Mouse (Mus musculus) stomach, embryonic 15.5 days (tissue): ENCODE measurements around the gene Gm20683. TPM values are rescaled to one million over a fixed set of nuclear protein-coding genes. Genes with fewer than 3 reads are reported as not detected.
A peak's percentile ranks its signal among the peaks of the same experiment; 100 is the strongest.

Source experiments
- ATAC-seq: fragments of 200-750 bp; cut with Nextera tagmentation; 2 replicates; pipeline ENCODE4 v1.8.0; 2017; ENCODE audit warnings: low read depth, moderate number of reproducible peaks, moderate TSS enrichment; ENCODE audit not compliant: insufficient read depth, low FRiP score
- H3K27ac ChIP-seq: fragments of 300-500 bp; sonication (generic); 2 replicates; pipeline ENCODE4 v1.5.1; 2015; ENCODE audit warnings: mild to moderate bottlenecking, inconsistent platforms
- H3K27me3 ChIP-seq: fragments of 300-500 bp; sonication (generic); replicated peaks from 2 replicates; pipeline ENCODE4 v1.6.1; 2015; ENCODE audit warnings: inconsistent platforms
- H3K36me3 ChIP-seq: fragments of 300-500 bp; sonication (generic); 2 replicates; pipeline ENCODE4 v1.6.1; 2015; ENCODE audit warnings: inconsistent platforms
- H3K4me1 ChIP-seq: fragments of 300-500 bp; sonication (generic); 2 replicates; pipeline ENCODE4 v1.6.1; 2015; ENCODE audit warnings: inconsistent platforms
- H3K4me2 ChIP-seq: fragments of 300-500 bp; sonication (generic); 2 replicates; pipeline ENCODE4 v1.6.1; 2015; ENCODE audit warnings: mild to moderate bottlenecking, inconsistent platforms
- H3K4me3 ChIP-seq: fragments of 300-500 bp; sonication (generic); replicated peaks from 2 replicates; pipeline ENCODE4 v1.5.1; 2015; ENCODE audit warnings: inconsistent platforms
- H3K9ac ChIP-seq: fragments of 300-500 bp; sonication (generic); 2 replicates; pipeline ENCODE4 v1.6.1; 2015; ENCODE audit warnings: inconsistent platforms
- H3K9me3 ChIP-seq: fragments of 300-500 bp; sonication (generic); 2 replicates; pipeline ENCODE4 v1.6.1; 2016; ENCODE audit warnings: inconsistent platforms
- WGBS: fragments of 180-500 bp; shearing (Covaris S2); methylation state at CpG from one replicate; pipeline ENCODE4 v1.1.7; 2015; 5-methylcytosine and 5-hydroxymethylcytosine counted together
- polyA plus RNA-seq: library from polyadenylated mRNA; unstranded; fragments of >200 nt; fragmentation: Nextera tagmentation; extraction: Ambion mirVana; gene quantifications from 2 replicates; pipeline ENCODE4 v1.2.1, GENCODE M21; 2015

Gene Gm20683
- polyA plus RNA-seq, 1 experiment from 2014 or later: 2.7 TPM

- Histone ChIP-seq H3K4me1 (peaks cover 50% of the 10 kb centered on the region), H3K27ac (peak overlapping the region; percentile 48), H3K9ac (peak overlapping the region; percentile 54), H3K4me3 (peak overlapping the region; percentile 39), H3K4me2 (peak overlapping the region; percentile 81), H3K27me3 (no peaks in the 10 kb centered on the region), H3K9me3 (no peaks in the 10 kb centered on the region), H3K36me3 (peaks cover 28% of the 10 kb centered on the region)
- ATAC-seq: no peak
- WGBS: 27% methylated on average over 23 of the region's 23 CpGs
Observed at GRCm38 (mm10) chr17:25836397-25837075, 5.0 kb downstream of the Gm20683 start.

GRCm38 (mm10) chr17:25835816-25836215, 5.7 kb downstream of the Gm20683 start:
- Histone ChIP-seq H3K27me3 (no peaks in the 10 kb centered on the region), H3K27ac (no peak overlapping the region; the same call in none of the 2 replicates), H3K36me3 (peaks cover 28% of the 10 kb centered on the region), H3K4me3 (no peak overlapping the region), H3K9ac (no peak overlapping the region), H3K4me2 (peak overlapping the region; percentile 81), H3K4me1 (peaks cover 56% of the 10 kb centered on the region), H3K9me3 (no peaks in the 10 kb centered on the region)
- no peak for ATAC-seq
- 90% methylated on average over 16 of the region's 16 CpGs for WGBS

GRCm38 (mm10) chr17:25835301-25835700, 6.3 kb downstream of the Gm20683 start:
- Histone ChIP-seq H3K4me1 (peaks cover 62% of the 10 kb centered on the region), H3K27ac (peak overlapping the region; percentile 23), H3K9ac (no peak overlapping the region), H3K27me3 (no peaks in the 10 kb centered on the region), H3K4me2 (peak overlapping the region; percentile 81), H3K9me3 (no peaks in the 10 kb centered on the region), H3K36me3 (peaks cover 27% of the 10 kb centered on the region), H3K4me3 (no peak overlapping the region)
- ATAC-seq: no peak
- WGBS: 91% methylated on average over 7 of the region's 7 CpGs

GRCm38 (mm10) chr17:25834595-25835222, 6.9 kb downstream of the Gm20683 start:
- H3K9ac ChIP-seq: peak overlapping the region; percentile 70; the same call in 1 of the 2 replicates
- peaks cover 23% of the 10 kb centered on the region for H3K36me3 ChIP-seq
- H3K4me3 ChIP-seq: peak overlapping the region; percentile 89
- H3K9me3 ChIP-seq: no peaks in the 10 kb centered on the region
- peak overlapping the region; percentile 81 for H3K4me2 ChIP-seq
- H3K4me1 ChIP-seq: peaks cover 67% of the 10 kb centered on the region
- no peak for ATAC-seq
- H3K27ac ChIP-seq: no peak overlapping the region
- 82% methylated on average over 12 of the region's 12 CpGs for WGBS
- H3K27me3 ChIP-seq: no peaks in the 10 kb centered on the region

GRCm38 (mm10) chr17:25833961-25834594, 7.5 kb downstream of the Gm20683 start:
- Histone ChIP-seq H3K27ac (peak overlapping the region; percentile 97), H3K9me3 (no peaks in the 10 kb centered on the region), H3K9ac (peak overlapping the region; percentile 70), H3K4me1 (peaks cover 73% of the 10 kb centered on the region), H3K36me3 (peaks cover 17% of the 10 kb centered on the region), H3K4me3 (peak overlapping the region; percentile 89), H3K4me2 (peak overlapping the region; percentile 81), H3K27me3 (no peaks in the 10 kb centered on the region)
- WGBS: 15% methylated on average over 6 of the region's 6 CpGs
- ATAC-seq: no peak

- H3K4me2 ChIP-seq: peak within 1 kb of the TSS; percentile 95
- ATAC-seq: peak; percentile 61
- peak within 1 kb of the TSS; percentile 89 for H3K4me3 ChIP-seq
- H3K27me3 ChIP-seq: no peaks in the 10 kb centered on the region
- peak within 1 kb of the TSS; percentile 97 for H3K27ac ChIP-seq
- H3K36me3 ChIP-seq: peaks cover 13% of the 10 kb centered on the region
- H3K9me3 ChIP-seq: no peaks in the 10 kb centered on the region
- peaks cover 74% of the 10 kb centered on the region for H3K4me1 ChIP-seq
- WGBS: 0% methylated on average over 24 of the region's 24 CpGs
- H3K9ac ChIP-seq: peak within 1 kb of the TSS; percentile 94
Observed at GRCm38 (mm10) chr17:25833291-25833663, 8.3 kb downstream of the Gm20683 start, which contains the start of gene Stub1. Stub1 (minus strand) TSS chr17:25833404.

GRCm38 (mm10) chr17:25832436-25833290, 8.9 kb downstream of the Gm20683 start:
- Histone ChIP-seq H3K4me1 (peaks cover 78% of the 10 kb centered on the region), H3K9me3 (no peaks in the 10 kb centered on the region), H3K27ac (peak overlapping the region; percentile 97), H3K36me3 (peaks cover 14% of the 10 kb centered on the region), H3K27me3 (no peaks in the 10 kb centered on the region), H3K9ac (peak overlapping the region; percentile 94), H3K4me2 (peak overlapping the region; percentile 95), H3K4me3 (peak overlapping the region; percentile 89)
- WGBS: under 1% methylated on average over 77 of the region's 77 CpGs
- ATAC-seq: peak; percentile 89

GRCm38 (mm10) chr17:25831451-25832281, 9.9 kb downstream of the Gm20683 start:
- Histone ChIP-seq H3K4me1 (peaks cover 71% of the 10 kb centered on the region), H3K4me2 (peak overlapping the region; percentile 95), H3K9me3 (no peaks in the 10 kb centered on the region), H3K27me3 (no peaks in the 10 kb centered on the region), H3K4me3 (peak overlapping the region; percentile 89), H3K36me3 (peaks cover 19% of the 10 kb centered on the region), H3K9ac (peak overlapping the region; percentile 94), H3K27ac (peak overlapping the region; percentile 97)
- ATAC-seq: no peak
- 49% methylated on average over 21 of the region's 21 CpGs for WGBS

- Histone ChIP-seq H3K4me3 (peak overlapping the region; percentile 89; the same call in 1 of the 2 replicates), H3K4me1 (peaks cover 64% of the 10 kb centered on the region), H3K9me3 (no peaks in the 10 kb centered on the region), H3K4me2 (peak overlapping the region; percentile 95; the same call in 1 of the 2 replicates), H3K36me3 (peaks cover 19% of the 10 kb centered on the region), H3K9ac (no peak overlapping the region), H3K27ac (no peak overlapping the region), H3K27me3 (no peaks in the 10 kb centered on the region)
- 83% methylated on average over 14 of the region's 14 CpGs for WGBS
- ATAC-seq: no peak
Observed at GRCm38 (mm10) chr17:25830806-25831431, 10.6 kb downstream of the Gm20683 start.

GRCm38 (mm10) chr17:25830200-25830753, 11.3 kb downstream of the Gm20683 start:
- Histone ChIP-seq H3K9ac (no peak overlapping the region), H3K4me1 (peaks cover 61% of the 10 kb centered on the region), H3K27me3 (no peaks in the 10 kb centered on the region), H3K9me3 (no peaks in the 10 kb centered on the region), H3K27ac (peak overlapping the region; percentile 91; the same call in 1 of the 2 replicates), H3K4me3 (peak overlapping the region; percentile 89; the same call in 1 of the 2 replicates), H3K4me2 (peak overlapping the region; percentile 95), H3K36me3 (peaks cover 19% of the 10 kb centered on the region)
- ATAC-seq: no peak
- 80% methylated on average over 4 of the region's 4 CpGs for WGBS
